Mouse (Mus musculus) CH12.LX (cell line): ENCODE data around the gene Prkcsh. TPM values are rescaled to one million over a fixed set of nuclear protein-coding genes. Genes with fewer than 3 reads are reported as not detected.

ENCODE experiments used
- DNase-seq: peaks from one replicate; pipeline ENCODE4 v3.0.0-alpha.2; 2013; ENCODE audit errors: extremely low read depth
- H3K27ac ChIP-seq: 2 replicates; pipeline ENCODE4 v1.5.1; 2012; ENCODE audit warnings: low read depth, mild to moderate bottlenecking, control low read depth, moderate library complexity; ENCODE audit not compliant: insufficient read depth
- H3K27me3 ChIP-seq: replicated peaks from 2 replicates; pipeline ENCODE3; 2012; ENCODE audit warnings: inconsistent platforms
- H3K36me3 ChIP-seq, 2 experiments: replicated peaks in 1 of 2; 2 replicates each; pipeline versions ENCODE3 to v1.6.1; 2012; ENCODE audit warnings: inconsistent platforms in 1 of 2, low read length in 1 of 2, mild to moderate bottlenecking in 1 of 2, mixed read lengths in 1 of 2, moderate library complexity in 1 of 2; ENCODE audit not compliant: control insufficient read depth in 1 of 2, insufficient read depth in 1 of 2
- H3K4me1 ChIP-seq, 2 experiments: 2 replicates each; pipeline ENCODE4 v1.6.1; 2012; ENCODE audit warnings: inconsistent platforms in 1 of 2, moderate library complexity in 1 of 2; ENCODE audit not compliant: insufficient read depth in 2 of 2, control insufficient read depth in 1 of 2
- H3K4me2 ChIP-seq: 2 replicates; pipeline ENCODE4 v1.6.1; 2012; ENCODE audit warnings: low read depth, mild to moderate bottlenecking, control low read depth; ENCODE audit not compliant: poor library complexity, insufficient read depth, severe bottlenecking
- H3K4me3 ChIP-seq, 3 experiments: fragments of 150-350 bp in 1 of 3; sonication (generic) in 1 of 3; replicated peaks in 1 of 3; 2 replicates each; pipeline versions ENCODE3 to v1.5.1; 2011 to 2012; ENCODE audit warnings: low read depth in 2 of 3, low read length in 2 of 3, mild to moderate bottlenecking in 2 of 3, moderate library complexity in 2 of 3, control low read depth in 1 of 3, improper control_type of control experiment in 1 of 3, inconsistent platforms in 1 of 3, mixed read lengths in 1 of 3; ENCODE audit not compliant: poor library complexity in 1 of 3
- H3K79me2 ChIP-seq: replicated peaks from 2 replicates; pipeline ENCODE4 v1.6.1; 2012; ENCODE audit warnings: mild to moderate bottlenecking, moderate library complexity; ENCODE audit not compliant: control insufficient read depth, poor library complexity, insufficient read depth, severe bottlenecking; ENCODE audit errors: extremely low read depth
- H3K9ac ChIP-seq: 2 replicates; pipeline ENCODE4 v1.6.1; 2012; ENCODE audit warnings: low read depth, mild to moderate bottlenecking, control low read depth, moderate library complexity; ENCODE audit not compliant: insufficient read depth
- H3K9me3 ChIP-seq: replicated peaks from 2 replicates; pipeline ENCODE3; 2012; ENCODE audit warnings: low read length, inconsistent platforms, mixed read lengths
- E2F4 ChIP-seq: IDR thresholded peaks from 2 replicates; pipeline ENCODE4 v1.6.1; 2011; ENCODE audit warnings: low read depth, low read length, improper control_type of control experiment; ENCODE audit not compliant: insufficient replicate concordance
- ELF1 ChIP-seq: IDR thresholded peaks from 2 replicates; pipeline ENCODE4 v1.6.1; 2014; ENCODE audit warnings: low read depth, mild to moderate bottlenecking, inconsistent platforms, low read length, improper control_type of control experiment
- EP300 ChIP-seq: IDR thresholded peaks from 2 replicates; pipeline ENCODE4 v1.6.1; 2011; ENCODE audit warnings: low read length, improper control_type of control experiment
- IRF4 ChIP-seq: IDR thresholded peaks from 2 replicates; pipeline ENCODE4 v1.6.1; 2014; ENCODE audit warnings: low read depth, mild to moderate bottlenecking, inconsistent platforms, low read length, improper control_type of control experiment
- JUND ChIP-seq: conservative IDR thresholded peaks from 2 replicates; pipeline ENCODE4 v1.6.1; 2011; ENCODE audit warnings: low read depth, low read length, improper control_type of control experiment
- MAFK ChIP-seq: IDR thresholded peaks from 2 replicates; pipeline ENCODE4 v1.6.1; 2011; ENCODE audit warnings: low read length, improper control_type of control experiment; ENCODE audit not compliant: insufficient replicate concordance
- MAZ ChIP-seq: IDR thresholded peaks from 2 replicates; pipeline ENCODE4 v1.6.1; 2012; ENCODE audit warnings: low read depth, mild to moderate bottlenecking, inconsistent platforms, low read length, improper control_type of control experiment, moderate library complexity
- NRF1 ChIP-seq: IDR thresholded peaks from 2 replicates; pipeline ENCODE4 v1.6.1; 2014; ENCODE audit warnings: low read depth, mild to moderate bottlenecking, inconsistent platforms, low read length, improper control_type of control experiment, moderate library complexity
- PAX5 ChIP-seq: IDR thresholded peaks from 2 replicates; pipeline ENCODE4 v1.6.1; 2012; ENCODE audit warnings: low read length, inconsistent platforms, mixed read lengths
- POLR2AphosphoS2 ChIP-seq: IDR thresholded peaks from 2 replicates; pipeline ENCODE4 v1.6.1; 2011; ENCODE audit warnings: low read depth, low read length, improper control_type of control experiment
- SIN3A ChIP-seq: IDR thresholded peaks from 2 replicates; pipeline ENCODE4 v1.6.1; 2012; ENCODE audit warnings: low read length, improper control_type of control experiment, inconsistent platforms
- SMC3 ChIP-seq: IDR thresholded peaks from 2 replicates; pipeline ENCODE4 v1.6.1; 2011; ENCODE audit warnings: low read depth, low read length, improper control_type of control experiment
- UBTF ChIP-seq: IDR thresholded peaks from 2 replicates; pipeline ENCODE4 v1.6.1; 2012; ENCODE audit warnings: low read depth, mild to moderate bottlenecking, inconsistent platforms, low read length, improper control_type of control experiment, moderate library complexity
- ZKSCAN1 ChIP-seq: IDR thresholded peaks from 2 replicates; pipeline ENCODE4 v1.6.1; 2012; ENCODE audit warnings: low read depth, inconsistent platforms, low read length, improper control_type of control experiment, borderline replicate concordance
- dilution Hi-C: fragments of 300-500 bp; cut with MboI; formaldehyde crosslinking; loops from 2 replicates; pipeline ENCODE4 v1.14.3; 2020; ENCODE audit warnings: low sequenced_read_pairs; ENCODE audit not compliant: extremely low pct_unique_long_range_greater_than_20kb, extremely low pct_ligation_motif_present
- in situ Hi-C: fragments of 300-500 bp; cut with MboI; formaldehyde crosslinking; loops from 3 replicates; pipeline ENCODE4 v1.14.3; 2019; ENCODE audit warnings: low sequenced_read_pairs, low pct_ligation_motif_present, low pct_unique_long_range_greater_than_20kb, mixed read lengths
- polyA plus RNA-seq: library from polyadenylated mRNA; unstranded; fragments of >175 nt; gene quantifications from 2 replicates; pipeline ENCODE4 v1.2.1, GENCODE M21; 2012; ENCODE audit warnings: low read depth; ENCODE audit not compliant: insufficient read length
- total RNA-seq, 2 experiments: library from RNA; depleted of rRNA; stranded (reverse); fragments of 300-350 nt in 1 of 2; fragments of >200 nt in 1 of 2; gene quantifications; 2 replicates each; pipeline ENCODE4 v1.2.3; 2012 to 2014

Prkcsh gene
- total and polyA plus RNA-seq, 3 experiments = 72.1 to 160 (median 148) TPM

DNA sequence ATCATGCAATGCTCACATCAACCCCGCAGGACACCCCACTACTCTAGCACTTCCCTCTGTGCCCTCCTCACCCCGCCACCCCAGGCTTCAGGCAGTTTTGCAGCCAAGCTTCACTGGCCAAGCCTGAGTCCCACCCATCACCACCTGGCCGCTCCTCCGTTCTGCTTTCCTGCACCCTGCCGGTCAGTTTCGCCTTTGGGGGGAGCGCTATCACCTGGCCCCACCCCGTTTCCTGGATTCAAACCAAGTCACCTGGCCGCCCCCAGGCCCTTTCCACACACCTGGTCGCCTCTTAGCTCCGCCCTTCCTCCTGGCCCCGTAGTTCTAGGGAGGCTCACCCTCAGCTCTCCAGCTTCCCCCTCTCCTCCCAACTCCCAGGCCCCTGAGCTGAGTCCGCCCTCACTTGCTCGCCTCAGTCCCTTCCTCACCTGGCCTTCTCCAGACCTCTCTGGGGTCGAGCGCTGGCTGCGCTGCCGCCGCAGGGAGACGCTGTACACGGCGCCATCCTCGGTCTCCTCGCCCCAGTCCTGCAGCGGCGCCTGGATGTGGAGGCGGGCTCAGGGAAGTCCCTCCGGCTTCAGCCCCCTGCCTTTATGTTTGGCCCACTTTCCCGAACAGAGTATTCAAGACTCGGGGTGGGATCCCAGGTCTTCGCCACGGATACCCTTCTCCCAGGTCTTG lies 14.0 kb upstream of the Prkcsh start:
- Histone ChIP-seq H3K4me3 (no peak overlapping the region), H3K27me3 (peaks cover 79% of the 10 kb centered on the region)

GRCm38 (mm10) chr9:21989230-21990110 lies 13.1 kb upstream of the Prkcsh start, which contains the start of gene Rgl3:
Gene Rgl3, minus strand, starts transcription at chr9:21989446.
- Histone ChIP-seq H3K27me3 (peaks cover 77% of the 10 kb centered on the region), H3K4me2 (no peak within 1 kb of the TSS), H3K36me3 (no peaks in the 10 kb centered on the region), H3K4me1 (no peaks in the 10 kb centered on the region), H3K4me3 (no peak within 1 kb of the TSS), H3K79me2 (no peaks in the 10 kb centered on the region), H3K27ac (no peak within 1 kb of the TSS), H3K9ac (no peak within 1 kb of the TSS), H3K9me3 (no peaks in the 10 kb centered on the region)
- TF ChIP-seq SMC3 = no peak
- TF ChIP-seq PAX5 = no peak
- no peak for TF ChIP-seq NRF1
- TF ChIP-seq JUND = no peak
- no peak for TF ChIP-seq IRF4
- no peak for TF ChIP-seq ELF1
- no peak for TF ChIP-seq ZKSCAN1
- TF ChIP-seq UBTF = no peak
- no peak for DNase-seq
- in situ Hi-C loops = no loop called here
- dilution Hi-C loops = no loop called here

More for the DNA sequence above, 14.0 kb upstream of the Prkcsh start:
- no peak for DNase-seq
- Histone ChIP-seq H3K79me2 (no peaks in the 10 kb centered on the region), H3K4me2 (no peak overlapping the region), H3K36me3 (no peaks in the 10 kb centered on the region), H3K27ac (no peak overlapping the region), H3K9me3 (no peaks in the 10 kb centered on the region), H3K4me1 (no peaks in the 10 kb centered on the region), H3K9ac (no peak overlapping the region)
- dilution Hi-C loops (no loop called here), in situ Hi-C loops (no loop called here)
- TF ChIP-seq MAFK (no peak), EP300 (no peak), E2F4 (no peak), MAZ (no peak), POLR2AphosphoS2 (no peak), ELF1 (no peak), IRF4 (no peak), SIN3A (no peak)
